Mouse (Mus musculus): ENCODE results near the gene Clec12a.
"Not testable (repeated sequence)": the region's sequence is repeated elsewhere in the genome, so short reads cannot be mapped to it uniquely, and the experiment has no call there.

Clec12a gene

GRCm38 (mm10) chr6:129342391-129342790 lies at the start of gene Clec12a:
TSS of gene Clec12a (plus strand) at chr6:129342691.
- DNase-seq = not testable (repeated sequence)

GRCm38 (mm10) chr6:129304180-129304579 lies 38.3 kb upstream of the Clec12a start:
- DNase-seq = no peak

GRCm38 (mm10) chr6:129312499-129312898 lies 30.0 kb upstream of the Clec12a start:
- no peak for DNase-seq

- DNase-seq = no peak
Measured at GRCm38 (mm10) chr6:129314655-129315168, 27.8 kb upstream of the Clec12a start.

GRCm38 (mm10) chr6:129315698-129316097 lies 26.8 kb upstream of the Clec12a start:
- DNase-seq = no peak

- DNase-seq = no peak
Measured at GRCm38 (mm10) chr6:129316463-129316862, 26.0 kb upstream of the Clec12a start.

- DNase-seq = no peak
Measured at GRCm38 (mm10) chr6:129318395-129318794, 24.1 kb upstream of the Clec12a start.

GRCm38 (mm10) chr6:129319331-129319730 lies 23.2 kb upstream of the Clec12a start:
- DNase-seq = no peak

- DNase-seq = peak; percentile 4 to 5
Measured at GRCm38 (mm10) chr6:129326016-129326415, 16.5 kb upstream of the Clec12a start.

GRCm38 (mm10) chr6:129326568-129327150 lies 15.8 kb upstream of the Clec12a start:
- DNase-seq = peak; percentile 43 to 50

GRCm38 (mm10) chr6:129331610-129332009 lies 10.9 kb upstream of the Clec12a start, which contains the start of gene 4922502D21Rik:
TSS of gene 4922502D21Rik (minus strand) at chr6:129331796.
- no peak for DNase-seq

GRCm38 (mm10) chr6:129333674-129334078 lies 8.8 kb upstream of the Clec12a start:
- peak; percentile 65 to 72 for DNase-seq

- no peak for DNase-seq
Measured at GRCm38 (mm10) chr6:129337751-129338150, 4.7 kb upstream of the Clec12a start.

GRCm38 (mm10) chr6:129344408-129344807 lies 1.9 kb downstream of the Clec12a start:
- no peak for DNase-seq

GRCm38 (mm10) chr6:129349524-129350352 lies 7.2 kb downstream of the Clec12a start:
- no peak for DNase-seq

- no peak for DNase-seq
Measured at GRCm38 (mm10) chr6:129351091-129351490, 8.6 kb downstream of the Clec12a start.

GRCm38 (mm10) chr6:129355774-129356173 lies 13.3 kb downstream of the Clec12a start:
- DNase-seq = no peak

GRCm38 (mm10) chr6:129356430-129356829 lies 13.9 kb downstream of the Clec12a start:
- no peak for DNase-seq

GRCm38 (mm10) chr6:129359515-129359914 lies 17.0 kb downstream of the Clec12a start:
- DNase-seq = no peak

- no peak for DNase-seq
Measured at GRCm38 (mm10) chr6:129363942-129364341, 21.5 kb downstream of the Clec12a start.

- peak; percentile 73 to 84 for DNase-seq
Measured at GRCm38 (mm10) chr6:129365959-129366359, 23.5 kb downstream of the Clec12a start.

GRCm38 (mm10) chr6:129369374-129370132 lies 27.1 kb downstream of the Clec12a start:
- DNase-seq = no peak

GRCm38 (mm10) chr6:129374937-129375471 lies 32.5 kb downstream of the Clec12a start:
- DNase-seq = no peak

Data from cerebellum, postnatal 10 days (tissue).